ENCODE assay signal across 7 mouse cellular contexts in genomic region chr16:30510091-30510490, GRCm38 (mm10). TPM values are rescaled to one million over a fixed set of nuclear protein-coding genes. Genes with fewer than 3 reads are reported as not detected.
A peak's percentile ranks its signal among the peaks of the same experiment; 100 is the strongest.
DNase-seq lines count a peak whose midpoint lies in the region; ATAC-seq lines count a peak whose summit lies in the region.

No protein-coding gene starts in this region.

- H3K4me2 ChIP-seq in lung, embryonic 15.5 days, result peak overlapping the region; percentile 68
- peak overlapping the region; percentile 67 for H3K4me2 ChIP-seq in embryonic facial prominence, embryonic 14.5 days (ENCODE audit: low read depth, low read length)
- peak overlapping the region; percentile 70 for H3K4me2 ChIP-seq in neural tube, embryonic 15.5 days

- H3K27me3 ChIP-seq in lung, embryonic 15.5 days, result no peaks in the 10 kb centered on the region
- no peaks in the 10 kb centered on the region for H3K27me3 ChIP-seq in embryonic facial prominence, embryonic 14.5 days (replicated peaks; ENCODE audit: control insufficient read depth, insufficient read depth, low read length)
- no peaks in the 10 kb centered on the region for H3K27me3 ChIP-seq in limb, embryonic 10.5 days (ENCODE audit: low read depth, poor library complexity, severe bottlenecking)
- H3K27me3 ChIP-seq in neural tube, embryonic 15.5 days (replicated peaks), result no peaks in the 10 kb centered on the region

- ATAC-seq in lung, embryonic 15.5 days (ENCODE audit: borderline replicate concordance, extremely low read depth, low FRiP score, low TSS enrichment), result no peak
- ATAC-seq in embryonic facial prominence, embryonic 14.5 days (ENCODE audit: low read depth), result no peak
- ATAC-seq in neural tube, embryonic 15.5 days (ENCODE audit: low FRiP score), result no peak

- H3K4me3 ChIP-seq in lung, embryonic 15.5 days, result peak overlapping the region; percentile 64
- H3K4me3 ChIP-seq in embryonic facial prominence, embryonic 14.5 days (ENCODE audit: low read depth, low read length), result peak overlapping the region; percentile 70
- peak overlapping the region; percentile 77 for H3K4me3 ChIP-seq in limb, embryonic 10.5 days
- H3K4me3 ChIP-seq in neural tube, embryonic 15.5 days (replicated peaks), result peak overlapping the region; percentile 62

- DNase-seq in lung, postnatal 10 days, result no peak
- DNase-seq in embryonic facial prominence, embryonic 14.5 days (ENCODE audit: low spot score), result no peak
- no peak for DNase-seq in limb, embryonic 10.5 days (ENCODE audit: low spot score)
- DNase-seq in retina, postnatal 1 day, result no peak
- DNase-seq in cerebellum, postnatal 14 days, result no peak

- WGBS in lung, embryonic 15.5 days, result 39% methylated on average over 9 of the region's 9 CpGs
- 41% methylated on average over 9 of the region's 9 CpGs for WGBS in embryonic facial prominence, embryonic 14.5 days
- WGBS in limb, embryonic 10.5 days, result 62% methylated on average over 9 of the region's 9 CpGs
- WGBS in neural tube, embryonic 15.5 days, result 50% methylated on average over 9 of the region's 9 CpGs

- peaks cover 35% of the 10 kb centered on the region for H3K4me1 ChIP-seq in lung, embryonic 15.5 days
- peaks cover 17% of the 10 kb centered on the region for H3K4me1 ChIP-seq in embryonic facial prominence, embryonic 14.5 days (ENCODE audit: control insufficient read depth, insufficient read depth, low read length)
- peaks cover 24% of the 10 kb centered on the region for H3K4me1 ChIP-seq in limb, embryonic 10.5 days
- peaks cover 35% of the 10 kb centered on the region for H3K4me1 ChIP-seq in neural tube, embryonic 15.5 days

- peak overlapping the region; percentile 68 for H3K9ac ChIP-seq in lung, embryonic 15.5 days
- H3K9ac ChIP-seq in embryonic facial prominence, embryonic 14.5 days (ENCODE audit: low read depth, low read length), result peak overlapping the region; percentile 79
- peak overlapping the region; percentile 74 for H3K9ac ChIP-seq in neural tube, embryonic 15.5 days (replicated peaks)

- H3K9me3 ChIP-seq in lung, embryonic 15.5 days, result no peaks in the 10 kb centered on the region
- H3K9me3 ChIP-seq in embryonic facial prominence, embryonic 14.5 days (ENCODE audit: control insufficient read depth, low read length), result no peaks in the 10 kb centered on the region
- H3K9me3 ChIP-seq in limb, embryonic 10.5 days (replicated peaks), result no peaks in the 10 kb centered on the region
- H3K9me3 ChIP-seq in neural tube, embryonic 15.5 days (replicated peaks), result no peaks in the 10 kb centered on the region

- H3K27ac ChIP-seq in lung, embryonic 15.5 days, result peak overlapping the region; percentile 84; the same call in 1 of the 2 replicates
- peak overlapping the region; percentile 87 for H3K27ac ChIP-seq in embryonic facial prominence, embryonic 14.5 days (replicated peaks; ENCODE audit: low read depth, low read length)
- peak overlapping the region; percentile 96 for H3K27ac ChIP-seq in limb, embryonic 10.5 days
- H3K27ac ChIP-seq in neural tube, embryonic 15.5 days (replicated peaks), result peak overlapping the region; percentile 90

- no peaks in the 10 kb centered on the region for H3K36me3 ChIP-seq in lung, embryonic 15.5 days
- 0 out of 2 replicates have a peak, but pooled peaks cover 7% of the 10 kb centered on the region for H3K36me3 ChIP-seq in embryonic facial prominence, embryonic 14.5 days (ENCODE audit: control insufficient read depth, insufficient read depth, low read length)
- H3K36me3 ChIP-seq in limb, embryonic 10.5 days, result peaks cover 8% of the 10 kb centered on the region
- peaks cover 9% of the 10 kb centered on the region; the same call in 1 of the 2 replicates for H3K36me3 ChIP-seq in neural tube, embryonic 15.5 days

RNA-seq across cellular contexts. Expression of gene Tmem44, which starts 40.6 kb away (rescaled TPM):
- 24.6 and 26.4 TPM in 2 replicates for polyA plus RNA-seq in lung, embryonic 15.5 days (2015; fragmentation: Nextera tagmentation; extraction: Ambion mirVana)
- 13.8 and 20.7 TPM in 2 replicates for polyA plus RNA-seq in embryonic facial prominence, embryonic 14.5 days (2014; fragmentation: Nextera tagmentation; extraction: Ambion mirVana)
- 18.9 and 21.6 TPM in 2 replicates for polyA plus RNA-seq in limb, embryonic 10.5 days (2016; fragmentation: Nextera tagmentation; extraction: Ambion mirVana)
- polyA plus RNA-seq in neural tube, embryonic 15.5 days (2015; fragmentation: Nextera tagmentation; extraction: Ambion mirVana), result 57.5 and 64.7 TPM in 2 replicates
